Mouse (Mus musculus): ENCODE data around the gene Rps11.
"Not testable (repeated sequence)": the region's sequence is repeated elsewhere in the genome, so short reads cannot be mapped to it uniquely, and the experiment has no call there.

Gene Rps11

GRCm38 (mm10) chr7:45133446-45134159 is 9.4 kb upstream of the Rps11 start:
- DNase-seq (ENCODE audit: low spot score in 2 of 2): no peak

- no peak for DNase-seq (ENCODE audit: low spot score in 2 of 2)
These were observed 7.6 kb upstream of the Rps11 start for GRCm38 (mm10) chr7:45131850-45132249.

- DNase-seq (ENCODE audit: low spot score in 2 of 2): no peak
These were observed 5.7 kb upstream of the Rps11 start for GRCm38 (mm10) chr7:45129776-45130512.

DNA sequence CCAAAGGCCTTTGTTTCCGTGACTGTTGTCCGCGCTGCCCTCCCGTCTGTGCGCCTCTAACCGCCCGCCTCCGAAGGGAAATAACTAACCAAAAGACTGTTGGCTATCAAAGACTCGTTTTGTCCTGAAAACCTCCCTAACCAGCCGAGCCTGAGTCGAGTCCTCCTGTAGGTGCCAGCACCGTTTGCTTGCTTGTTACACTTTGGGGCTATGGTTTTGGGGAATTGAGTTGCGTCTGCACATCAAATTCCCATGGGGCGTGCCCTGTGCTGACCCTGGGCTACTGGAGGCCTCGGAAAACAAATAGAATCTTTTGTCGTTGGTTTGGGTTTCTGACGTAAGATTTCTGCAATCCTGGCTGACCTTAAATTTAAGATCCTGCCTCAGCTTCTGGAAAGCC is 5.1 kb upstream of the Rps11 start:
- peak in 1 of 2 experiments; percentile 59 for DNase-seq (ENCODE audit: low spot score in 2 of 2)

DNA sequence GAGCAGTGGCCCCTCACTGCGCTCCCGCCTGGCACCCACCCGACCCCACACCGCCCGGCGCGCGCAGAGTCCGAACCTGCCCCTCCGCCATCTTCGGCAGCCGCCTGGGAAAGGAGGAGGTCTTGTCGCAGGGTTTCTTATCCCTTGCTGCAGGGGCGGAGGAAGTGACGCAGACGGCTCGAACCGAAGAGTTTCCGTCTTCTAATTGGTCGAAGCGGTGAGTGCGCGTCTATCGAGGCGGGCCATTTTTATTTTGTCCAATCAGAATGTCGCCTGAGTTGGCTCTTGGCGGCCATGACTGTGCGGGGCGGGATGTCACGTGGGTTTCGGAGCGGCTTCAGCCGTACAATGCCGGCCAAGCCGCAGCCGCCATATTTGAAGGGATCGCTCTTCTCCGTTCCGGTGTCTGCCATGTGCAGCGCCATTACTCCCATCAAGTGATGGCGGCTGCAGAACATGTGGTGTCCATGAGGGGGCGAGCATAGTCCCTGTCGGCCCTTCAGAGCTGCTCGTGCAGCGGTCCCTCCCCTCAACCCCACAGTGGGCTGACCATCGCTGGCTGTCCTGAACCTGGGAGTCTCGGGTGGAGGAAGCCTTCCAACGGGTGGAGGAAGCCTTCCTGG is 4.5 kb upstream of the Rps11 start, which contains the start of gene Rpl13a:
Rpl13a (minus strand) TSS at position 138 of the 623 bp plus-strand sequence.
- DNase-seq (ENCODE audit: low spot score in 2 of 2): peak; percentile 96 to 98

GRCm38 (mm10) chr7:45127700-45128224 is 3.5 kb upstream of the Rps11 start:
- no peak for DNase-seq (ENCODE audit: low spot score in 2 of 2)

- no peak for DNase-seq (ENCODE audit: low spot score in 2 of 2)
These were observed 2.8 kb upstream of the Rps11 start for GRCm38 (mm10) chr7:45126844-45127699.

DNA sequence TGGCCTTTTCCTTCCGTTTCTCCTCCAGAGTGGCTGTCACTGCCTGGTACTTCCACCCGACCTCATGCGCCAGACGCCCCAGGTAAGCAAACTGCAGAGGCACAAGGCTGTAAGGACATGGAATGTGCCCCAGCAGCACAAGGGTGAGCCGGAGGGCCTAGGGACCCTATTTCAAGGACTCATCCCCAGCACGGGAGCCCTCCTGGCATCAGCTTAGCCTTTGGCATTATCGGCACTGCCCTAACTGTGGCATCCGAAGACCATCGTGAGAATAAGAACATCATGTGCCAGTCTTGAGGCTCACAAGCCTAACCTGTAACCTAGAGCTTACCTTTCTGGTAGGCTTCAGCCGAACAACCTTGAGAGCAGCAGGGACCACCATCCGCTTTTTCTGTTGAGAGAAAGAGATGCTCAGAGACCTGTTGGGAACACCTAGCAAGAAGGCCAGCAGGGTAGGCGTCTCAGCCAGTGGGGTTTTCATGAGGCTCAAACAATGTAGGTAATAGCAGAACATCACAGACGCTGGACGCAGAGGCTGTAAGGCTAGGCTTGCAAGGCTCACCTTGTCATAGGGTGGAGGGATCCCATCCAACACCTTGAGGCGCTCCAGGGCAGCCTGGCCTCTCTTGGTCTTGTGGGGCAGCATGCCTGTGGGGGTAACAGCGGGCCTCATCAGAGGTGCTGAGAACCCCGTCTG is 2.1 kb upstream of the Rps11 start:
- no peak for DNase-seq (ENCODE audit: low spot score in 2 of 2)

- DNase-seq (ENCODE audit: low spot score in 2 of 2): not testable (repeated sequence)
These were observed 1.4 kb upstream of the Rps11 start for GRCm38 (mm10) chr7:45125649-45126048.

DNA sequence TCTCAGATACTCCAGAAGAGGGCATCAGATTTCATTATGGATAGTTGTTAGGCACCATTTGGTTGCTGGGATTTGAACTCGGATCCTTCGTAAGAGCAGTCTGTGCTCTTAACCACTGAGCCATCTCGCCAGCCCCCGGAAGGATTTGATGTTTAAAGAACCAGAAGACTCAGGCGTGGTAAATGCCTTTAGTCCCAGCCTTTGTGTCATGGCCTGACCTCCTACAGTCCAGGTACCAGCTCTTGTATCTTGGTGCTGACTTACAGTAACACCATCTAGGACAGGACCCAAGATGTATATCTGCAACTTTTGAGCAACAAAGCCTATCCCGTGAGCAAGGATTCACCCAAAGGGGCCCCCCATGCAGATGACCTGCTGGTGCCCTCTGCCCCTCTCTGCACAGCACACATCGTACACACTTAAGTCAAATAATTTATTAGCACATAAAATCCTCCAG is 933 bp upstream of the Rps11 start:
- no peak for DNase-seq (ENCODE audit: low spot score in 2 of 2)

GRCm38 (mm10) chr7:45123186-45123570 is 1.1 kb downstream of the Rps11 start:
- peak in 1 of 2 experiments; percentile 68 for DNase-seq (ENCODE audit: low spot score in 2 of 2)

DNA sequence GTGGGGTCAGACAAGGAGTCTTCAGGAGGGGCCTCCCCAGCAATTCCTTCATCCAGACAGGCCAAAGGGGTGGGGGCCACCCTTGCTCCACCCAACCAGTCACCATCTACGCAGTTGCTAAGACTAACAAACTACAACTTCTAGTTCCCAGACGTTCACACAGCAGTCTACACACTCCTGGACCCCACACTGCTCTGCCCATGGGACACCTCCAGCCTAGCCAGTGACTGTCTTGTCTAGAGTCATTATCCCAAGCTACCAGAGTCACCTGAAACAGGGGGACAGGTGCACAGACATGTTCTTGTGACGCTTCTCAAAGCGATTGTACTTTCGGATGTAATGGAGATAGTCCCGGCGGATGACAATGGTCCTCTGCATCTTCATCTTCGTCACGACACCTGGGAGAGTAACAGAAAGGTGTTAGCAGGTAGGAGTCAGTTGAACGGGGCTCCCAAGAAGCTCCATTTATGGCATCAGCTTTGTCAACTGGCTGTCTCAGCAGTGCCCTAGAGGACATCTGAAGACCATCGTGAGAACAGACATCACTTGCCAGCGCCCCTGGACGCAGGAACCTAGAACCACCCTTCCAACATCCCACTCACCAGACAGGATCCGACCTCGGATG is 1.6 kb downstream of the Rps11 start:
- no peak for DNase-seq (ENCODE audit: low spot score in 2 of 2)

GRCm38 (mm10) chr7:45121966-45122365 is 2.3 kb downstream of the Rps11 start:
- DNase-seq (ENCODE audit: low spot score in 2 of 2): no peak

DNA sequence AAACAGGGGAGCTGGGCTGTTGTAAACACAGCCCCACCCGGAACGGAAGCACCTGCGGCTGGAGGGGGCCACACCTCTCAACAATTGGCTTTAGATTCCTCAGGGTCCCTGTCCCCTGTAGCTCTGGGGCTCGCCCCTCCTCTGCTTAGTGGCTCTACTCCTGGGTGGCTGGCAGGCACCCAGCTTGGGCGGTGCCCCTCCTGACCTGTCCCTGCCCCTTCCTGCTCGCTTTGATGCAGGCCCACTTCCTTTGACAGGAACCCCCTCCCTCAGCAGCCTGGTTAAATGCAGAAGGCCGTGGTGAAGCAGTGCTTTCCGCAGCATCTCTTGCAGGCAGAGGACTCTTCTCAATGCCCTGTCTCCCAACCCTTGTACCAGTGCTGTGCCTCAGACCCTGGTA is 2.8 kb downstream of the Rps11 start:
- peak; percentile 45 to 80 for DNase-seq (ENCODE audit: low spot score in 2 of 2)

DNA sequence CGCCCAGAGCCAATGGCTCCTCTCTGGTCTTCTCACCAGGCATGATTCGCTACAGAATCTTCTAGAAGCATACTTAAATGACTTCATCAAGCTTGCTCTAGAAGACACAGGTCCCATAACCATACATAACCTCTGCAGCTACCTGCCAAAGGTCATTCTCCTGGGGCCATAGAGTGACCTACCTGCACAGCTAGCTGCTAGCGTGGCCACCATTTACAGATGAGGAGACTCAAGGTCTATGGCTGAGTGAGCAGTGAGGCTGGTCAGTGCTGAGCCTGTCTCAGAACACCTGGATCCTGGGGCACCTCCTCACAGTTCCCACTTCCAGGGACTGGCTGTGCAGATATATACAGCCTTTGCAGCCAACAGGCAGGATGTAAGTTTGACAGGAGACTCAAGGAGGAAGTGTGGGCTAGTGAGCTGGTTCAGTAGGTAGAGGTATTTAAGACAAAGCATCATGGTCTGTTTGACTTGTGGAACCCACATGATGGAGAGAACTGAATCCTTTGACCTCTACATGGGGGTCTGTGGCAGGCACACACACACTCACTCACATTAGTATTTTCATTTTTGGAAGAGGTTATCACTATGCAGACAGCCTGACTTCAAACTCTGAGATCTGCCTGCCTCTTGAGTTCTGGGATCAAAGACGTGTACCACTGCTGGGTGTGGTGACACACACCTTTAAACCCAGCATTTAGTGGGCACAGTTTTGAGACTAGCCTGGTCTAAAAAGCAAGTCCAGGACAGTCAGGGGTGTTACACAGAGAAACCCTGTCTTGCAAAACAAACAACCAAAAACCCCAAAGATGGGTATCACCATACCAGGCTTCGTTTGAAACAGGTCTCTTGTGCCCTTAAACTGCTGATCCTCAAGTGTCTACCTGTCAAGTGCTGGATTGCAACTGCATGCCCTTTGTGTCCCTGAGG is 4.2 kb downstream of the Rps11 start:
- no peak for DNase-seq (ENCODE audit: low spot score in 2 of 2)

DNA sequence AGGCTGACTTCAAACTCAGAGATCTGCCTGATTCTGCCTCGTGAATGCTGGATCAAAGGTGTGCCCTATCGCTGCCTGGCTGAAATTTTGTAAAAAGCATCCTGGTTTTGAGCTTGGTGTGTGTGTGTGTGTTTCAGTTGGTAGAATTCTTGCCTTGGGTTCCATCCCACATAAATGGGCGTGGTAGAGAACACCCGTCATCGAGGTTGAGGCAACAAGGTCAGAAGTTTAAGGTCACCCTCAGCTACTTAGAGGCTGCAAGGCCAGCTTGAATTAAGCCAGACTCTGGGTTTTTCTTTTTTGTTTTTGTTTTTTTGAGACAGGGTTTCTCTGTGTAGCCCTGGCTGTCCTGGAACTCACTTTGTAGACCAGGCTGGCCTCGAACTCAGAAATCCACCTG is 5.9 kb downstream of the Rps11 start:
- DNase-seq (ENCODE audit: low spot score in 2 of 2): no peak

GRCm38 (mm10) chr7:45117566-45117965 is 6.7 kb downstream of the Rps11 start:
- no peak for DNase-seq (ENCODE audit: low spot score in 2 of 2)

DNA sequence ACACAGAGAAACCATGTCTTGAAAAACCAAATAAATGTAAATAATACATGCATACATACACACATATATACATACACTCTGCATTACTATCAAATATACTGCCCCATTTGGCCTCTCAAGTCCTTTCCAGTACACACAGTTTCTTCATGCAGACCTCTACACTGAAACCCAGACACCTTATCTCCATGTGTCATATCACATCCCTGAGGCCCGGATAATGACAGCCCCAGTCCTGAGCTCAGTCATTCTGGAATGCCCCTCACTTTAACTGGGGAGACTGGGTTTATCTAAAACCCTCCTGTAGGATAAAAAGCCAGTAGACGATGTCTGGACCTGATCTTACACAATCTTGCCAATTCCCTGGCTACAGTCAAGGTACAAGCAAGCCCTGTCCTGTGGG is 10.8 kb downstream of the Rps11 start:
- DNase-seq (ENCODE audit: low spot score in 2 of 2): no peak

- no peak for DNase-seq (ENCODE audit: low spot score in 2 of 2)
These were observed 11.7 kb downstream of the Rps11 start for GRCm38 (mm10) chr7:45112529-45112928.

All from spleen, postnatal 10 days (tissue).